Mouse (Mus musculus) A20 (cell line): ENCODE data around the gene Creb3l1.

ENCODE experiments used
- DNase-seq: peaks from one replicate; pipeline ENCODE4 v3.0.0-alpha.2; 2011; ENCODE audit warnings: low read depth, low spot score

Gene Creb3l1

DNA sequence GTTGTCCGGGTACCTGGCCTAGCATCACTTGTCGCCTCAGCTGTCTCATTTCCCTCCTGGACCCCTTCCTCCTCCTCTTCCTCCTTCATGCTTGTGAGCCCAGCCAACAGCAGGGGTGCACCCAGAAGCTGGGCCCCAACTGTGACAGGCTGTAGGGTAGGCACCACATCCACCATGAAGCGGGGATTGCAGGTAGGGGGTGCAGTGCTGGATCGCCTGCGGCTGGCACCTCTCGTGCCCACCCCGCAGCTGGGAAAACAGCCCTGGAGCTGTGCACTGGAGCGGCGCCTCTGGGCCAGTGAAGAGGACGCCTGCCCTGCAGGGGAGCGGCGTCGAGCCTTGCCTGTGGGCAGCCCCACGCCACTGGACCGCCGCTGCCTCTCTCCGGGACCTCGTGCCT lies 78.8 kb downstream of the Creb3l1 start, which contains the start of gene Gm9821:
Gene Gm9821 (plus strand): TSS at position 221 of the 400 bp plus-strand sequence.
- DNase-seq: no peak

DNA sequence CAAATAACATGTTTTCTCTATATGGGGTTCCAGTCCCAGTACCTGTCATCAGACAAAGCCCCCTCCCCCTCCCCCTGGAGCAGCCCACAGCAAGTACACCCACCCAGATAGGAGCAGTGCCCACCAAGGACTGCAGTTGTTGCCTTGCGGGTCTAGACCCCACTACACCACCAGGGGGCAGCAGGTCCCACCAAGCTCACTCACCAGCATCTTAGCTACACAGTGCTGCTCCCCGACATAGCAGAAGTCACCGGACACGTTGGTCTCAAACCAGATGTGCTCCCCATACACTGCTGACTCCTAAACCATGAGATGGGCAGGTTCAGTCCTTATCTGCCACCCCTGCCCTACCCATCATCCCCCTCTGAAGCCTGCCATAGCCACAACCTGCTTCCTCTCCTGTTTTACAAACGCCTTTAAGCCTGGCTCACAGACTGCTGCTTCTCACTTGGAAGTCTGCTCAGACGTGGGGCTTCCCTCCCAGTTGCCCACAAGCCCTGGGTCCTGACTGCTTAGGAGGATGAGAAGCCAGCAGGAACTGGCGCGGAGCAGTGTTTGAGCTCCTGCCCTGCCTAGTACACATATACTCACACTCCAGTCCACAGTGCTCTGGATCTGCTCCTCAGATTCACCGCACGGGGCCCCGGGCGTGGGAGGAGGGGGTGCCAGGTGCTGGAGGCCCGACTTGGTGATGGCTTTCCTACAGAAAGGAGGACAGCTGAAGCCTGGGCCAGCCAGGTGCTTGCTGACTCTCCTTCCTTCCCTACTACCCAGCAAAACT lies 79.9 kb downstream of the Creb3l1 start:
- DNase-seq: peak; percentile 81

DNA sequence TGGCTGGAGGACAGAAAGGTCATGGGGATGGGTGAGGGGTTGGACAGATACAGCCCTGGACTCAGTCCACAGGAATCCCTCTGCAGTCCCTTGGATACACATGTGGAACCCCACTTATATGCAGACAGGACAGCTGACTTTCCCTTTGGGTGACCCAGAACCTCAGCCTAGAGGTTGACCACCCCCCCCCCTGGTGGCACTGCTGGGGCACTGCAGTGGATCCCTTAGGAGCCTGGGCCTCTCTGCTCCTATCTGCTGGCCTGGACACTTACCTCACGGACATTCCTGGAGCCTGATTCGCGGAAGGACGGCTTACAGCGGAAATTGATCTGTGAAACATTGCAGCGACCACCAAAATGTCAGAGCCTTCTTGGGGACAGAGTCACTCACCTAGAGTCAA lies 81.9 kb downstream of the Creb3l1 start:
- peak; percentile 31 for DNase-seq

DNA sequence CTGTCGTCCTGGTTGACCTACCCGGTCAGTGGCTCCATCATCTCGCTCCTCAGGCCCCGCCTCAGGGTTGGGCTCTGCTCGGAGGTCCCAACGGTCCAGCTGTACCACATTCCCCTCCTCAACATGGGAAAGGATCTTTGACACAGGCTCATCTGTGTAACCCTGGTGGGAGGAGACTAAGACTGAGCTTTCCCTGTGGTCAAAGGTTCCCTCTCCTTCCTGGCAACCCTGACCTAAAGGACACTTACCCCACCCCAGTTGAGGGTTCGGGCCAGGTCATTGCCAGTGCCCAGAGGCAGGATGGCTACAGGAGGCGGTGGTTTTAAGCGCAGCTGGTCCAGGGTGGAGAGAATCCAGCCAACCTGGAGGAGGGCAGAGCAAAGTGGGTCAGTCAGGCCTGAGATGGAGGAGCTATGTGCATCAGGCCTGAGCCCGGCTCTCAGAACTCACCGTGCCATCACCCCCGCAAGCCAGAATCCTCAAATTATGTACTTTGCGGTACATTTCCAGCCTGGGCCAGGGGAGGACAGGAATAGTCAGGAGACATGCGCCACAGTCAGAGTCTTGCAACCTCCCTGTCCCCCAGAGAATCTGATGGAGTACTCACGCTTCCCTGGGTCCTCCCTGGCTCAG lies 84.9 kb downstream of the Creb3l1 start:
- no peak for DNase-seq

DNA sequence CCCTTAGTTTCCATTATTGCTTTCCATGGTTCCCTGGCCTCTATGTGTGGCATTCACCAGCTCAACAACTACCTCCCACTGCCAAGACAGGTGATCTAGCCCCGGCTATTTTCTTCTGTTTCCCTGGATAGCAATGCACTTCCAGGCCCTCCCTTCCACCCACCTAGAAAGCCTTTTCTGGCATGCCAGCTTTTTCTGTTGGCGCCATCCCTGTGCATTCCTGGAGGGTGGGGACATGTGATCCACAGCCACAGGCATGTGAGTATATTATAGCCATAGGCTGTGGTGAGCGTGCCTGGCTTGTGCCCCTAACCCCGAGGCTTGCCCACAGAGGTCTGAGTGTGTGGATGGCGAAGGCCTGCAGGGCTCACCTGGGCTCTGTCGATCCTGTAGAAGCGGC lies 88.1 kb downstream of the Creb3l1 start:
- no peak for DNase-seq

DNA sequence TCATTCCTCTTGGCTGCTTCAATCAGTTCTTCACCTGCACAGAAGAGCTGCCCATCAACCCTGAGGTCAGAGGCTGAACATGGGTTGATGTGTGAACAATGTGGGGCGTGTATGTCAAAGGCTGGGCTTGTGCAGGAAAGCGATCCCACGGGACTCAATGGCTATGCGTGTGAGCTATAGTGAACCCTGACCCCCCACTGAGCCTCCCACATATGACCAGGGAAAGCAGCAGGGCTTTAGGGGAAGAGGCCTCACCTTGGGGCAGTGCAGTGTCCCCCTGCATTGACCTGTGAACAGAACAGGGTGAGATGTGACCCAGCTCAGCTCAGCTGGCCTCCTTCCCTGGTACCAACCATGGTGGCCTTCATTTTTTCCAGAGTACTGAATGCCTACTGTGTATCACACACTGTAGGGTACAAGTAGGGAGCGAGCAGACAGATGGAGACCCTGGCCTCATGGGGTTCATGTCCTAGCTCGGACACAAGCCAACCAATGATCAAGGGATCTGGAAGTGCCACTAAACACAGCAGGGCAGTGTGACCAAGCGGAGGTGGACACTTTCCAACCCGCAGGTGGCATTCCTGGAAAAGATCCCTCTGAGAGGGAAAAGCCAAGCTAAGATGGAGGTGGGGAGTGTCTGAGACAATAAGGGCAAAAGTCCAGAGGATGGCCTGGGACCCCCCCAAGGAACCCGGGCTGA lies 89.3 kb downstream of the Creb3l1 start:
- DNase-seq: no peak

DNA sequence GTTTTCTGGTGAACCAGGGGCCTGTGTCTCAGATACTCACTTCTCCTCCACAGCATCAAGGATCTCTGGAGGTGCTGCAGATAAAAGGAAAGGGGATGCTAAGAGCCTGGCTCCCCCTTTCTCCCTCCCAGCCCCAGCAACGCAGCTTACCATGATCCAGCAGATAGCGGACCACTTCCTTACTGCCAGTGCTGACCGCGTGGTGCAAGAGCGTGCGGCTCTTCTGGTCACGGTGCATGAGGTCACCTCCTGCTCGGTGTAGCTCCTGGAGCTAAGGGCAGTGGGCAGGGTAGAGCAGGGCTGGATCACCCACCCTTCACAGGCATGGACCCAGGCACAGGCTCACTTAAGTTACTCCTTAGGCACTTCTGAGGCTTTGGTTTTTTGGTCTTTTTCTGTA lies 90.3 kb downstream of the Creb3l1 start:
- no peak for DNase-seq

DNA sequence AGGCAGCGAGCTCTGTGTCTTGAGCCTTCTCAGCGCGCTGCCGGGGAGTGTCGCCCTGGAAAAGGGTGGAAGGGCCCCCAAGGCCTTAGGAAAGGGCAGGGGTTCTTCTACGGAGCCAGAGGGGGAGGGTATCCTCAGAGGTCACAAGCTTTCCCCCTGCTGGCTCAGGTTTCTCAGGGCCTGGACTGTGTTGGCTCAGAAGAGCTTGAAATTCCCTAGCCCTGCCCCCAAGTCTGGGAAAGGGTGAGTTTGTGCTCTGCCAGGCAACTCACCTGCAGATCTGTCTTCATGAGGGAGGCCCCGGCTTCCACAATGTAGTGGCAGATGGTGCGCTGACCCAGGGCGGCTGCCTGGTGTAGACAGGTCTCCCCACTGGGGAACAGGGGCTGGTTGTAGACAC lies 90.8 kb downstream of the Creb3l1 start:
- no peak for DNase-seq

DNA sequence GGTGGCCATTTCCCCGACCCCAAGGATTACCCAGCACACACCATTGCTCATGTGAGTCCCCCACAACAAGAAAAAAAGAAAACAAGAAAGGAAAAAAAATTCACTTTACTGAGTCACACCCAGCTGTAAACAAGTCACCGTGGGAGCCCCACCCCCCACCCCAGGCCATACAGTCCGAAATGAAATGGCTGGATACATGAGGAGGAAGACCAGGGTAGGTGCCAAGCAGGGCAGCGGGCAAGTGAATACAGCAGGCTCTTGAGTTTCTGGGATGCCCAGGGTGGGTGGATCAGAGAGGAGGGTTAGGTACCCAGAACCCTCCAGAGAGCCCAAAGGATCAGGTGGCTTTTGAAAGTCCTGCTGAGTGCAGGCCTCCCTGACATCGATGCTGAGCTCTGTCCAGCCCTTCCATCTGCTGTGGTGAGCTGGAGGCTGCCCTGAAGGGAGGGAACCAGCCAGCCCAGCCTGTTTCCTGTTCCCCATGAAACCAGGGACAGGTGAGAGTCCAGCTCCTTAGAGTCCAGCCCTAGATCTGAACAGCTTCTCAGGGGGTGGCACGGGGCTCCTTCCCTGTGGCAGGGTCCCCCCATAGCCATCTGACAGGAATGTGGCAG lies 91.5 kb downstream of the Creb3l1 start:
- DNase-seq: no peak
